Mouse (Mus musculus): ENCODE results near the gene Cers6. TPM values are rescaled to one million over a fixed set of nuclear protein-coding genes. Genes with fewer than 3 reads are reported as not detected.

Cers6 gene
- polyA plus RNA-seq, 1 experiment, result 3.2 TPM

DNA sequence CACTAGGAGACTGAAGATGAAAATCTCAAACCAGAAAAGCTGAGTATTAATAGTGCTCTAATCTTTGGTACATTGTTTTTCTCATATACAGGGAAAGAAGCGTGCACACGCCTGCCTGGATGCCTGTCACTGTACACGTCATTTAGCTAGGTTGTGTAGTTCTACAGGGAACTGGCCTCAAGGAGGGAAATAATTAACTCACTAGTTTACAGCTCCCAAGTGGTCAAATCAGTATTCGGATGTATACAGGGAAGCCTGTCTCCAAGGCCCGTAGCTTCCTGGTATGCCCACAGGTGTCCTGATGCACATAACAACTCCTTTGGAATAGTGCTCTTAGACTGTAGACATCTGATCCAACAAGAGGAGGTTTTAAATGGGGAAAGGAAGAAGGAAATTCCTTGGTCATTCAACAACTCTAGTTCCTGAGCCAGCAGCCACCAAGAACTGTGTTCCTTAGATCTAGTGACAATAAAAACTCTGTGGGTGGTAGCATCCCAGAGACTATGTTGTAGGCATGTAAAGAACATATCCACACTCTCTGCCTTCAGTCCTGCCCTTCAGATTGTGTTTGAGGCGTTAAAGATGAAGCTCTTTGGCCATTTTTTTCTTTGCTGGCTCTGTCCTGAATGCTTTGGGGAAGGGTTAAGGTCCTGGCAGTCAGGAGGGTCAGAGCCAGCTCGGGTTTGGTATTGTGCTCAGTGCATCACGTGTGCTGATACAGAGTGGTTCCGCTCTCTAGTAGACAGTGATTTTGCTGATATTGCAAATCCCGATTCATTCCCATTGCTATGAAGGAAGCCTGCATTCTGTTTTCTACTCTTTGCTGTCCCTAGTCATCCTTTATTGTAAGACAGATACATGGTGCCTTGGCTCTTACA is 65.9 kb downstream of the Cers6 start:
- Histone ChIP-seq H3K4me1 (ENCODE audit: control insufficient read depth, insufficient read depth, low read length) (peaks cover 3% of the 10 kb centered on the region), H3K36me3 (ENCODE audit: control insufficient read depth, insufficient read depth, low read length) (no peaks in the 10 kb centered on the region), H3K27ac (ENCODE audit: control insufficient read depth, insufficient read depth, low read depth, low read length) (no peak overlapping the region), H3K27me3 (ENCODE audit: control insufficient read depth, insufficient read depth, low read length) (no peaks in the 10 kb centered on the region), H3K4me3 (ENCODE audit: control insufficient read depth, low read depth, low read length) (no peak overlapping the region)
- TF ChIP-seq POLR2A (IDR thresholded peaks at IDR 0.05; ENCODE audit: control insufficient read depth, low read depth, low read length) (no peak), CTCF (IDR thresholded peaks at IDR 0.05; ENCODE audit: control insufficient read depth, insufficient read depth, insufficient replicate concordance, low read depth, low read length) (no peak)

DNA sequence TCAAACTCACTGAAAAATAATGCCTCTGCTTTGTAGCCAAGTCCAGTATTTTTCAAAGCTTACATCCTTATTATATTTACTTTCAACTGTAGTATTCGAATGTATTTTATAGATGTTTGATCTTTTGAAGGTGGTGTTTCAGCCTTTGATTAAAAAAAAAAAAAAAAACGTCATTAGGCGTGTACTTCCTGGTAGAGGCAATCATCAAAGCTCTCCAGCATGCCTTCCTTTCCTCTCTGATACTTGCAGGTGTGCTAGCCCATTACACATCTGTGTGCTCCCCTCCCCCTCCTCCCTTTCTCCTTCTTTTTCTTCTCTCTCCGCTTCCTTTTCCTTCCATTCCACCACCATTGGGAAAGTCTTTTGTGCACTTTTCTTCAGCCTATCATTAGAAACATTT is 71.0 kb downstream of the Cers6 start:
- H3K4me1 ChIP-seq (ENCODE audit: control insufficient read depth, insufficient read depth, low read length), result no peaks in the 10 kb centered on the region
- no peak overlapping the region for H3K27ac ChIP-seq (ENCODE audit: control insufficient read depth, insufficient read depth, low read depth, low read length)
- TF ChIP-seq CTCF (IDR thresholded peaks at IDR 0.05; ENCODE audit: control insufficient read depth, insufficient read depth, insufficient replicate concordance, low read depth, low read length) (no peak), POLR2A (IDR thresholded peaks at IDR 0.05; ENCODE audit: control insufficient read depth, low read depth, low read length) (no peak)
- H3K36me3 ChIP-seq (ENCODE audit: control insufficient read depth, insufficient read depth, low read length), result no peaks in the 10 kb centered on the region
- H3K4me3 ChIP-seq (ENCODE audit: control insufficient read depth, low read depth, low read length), result no peak overlapping the region
- H3K27me3 ChIP-seq (ENCODE audit: control insufficient read depth, insufficient read depth, low read length), result no peaks in the 10 kb centered on the region

DNA sequence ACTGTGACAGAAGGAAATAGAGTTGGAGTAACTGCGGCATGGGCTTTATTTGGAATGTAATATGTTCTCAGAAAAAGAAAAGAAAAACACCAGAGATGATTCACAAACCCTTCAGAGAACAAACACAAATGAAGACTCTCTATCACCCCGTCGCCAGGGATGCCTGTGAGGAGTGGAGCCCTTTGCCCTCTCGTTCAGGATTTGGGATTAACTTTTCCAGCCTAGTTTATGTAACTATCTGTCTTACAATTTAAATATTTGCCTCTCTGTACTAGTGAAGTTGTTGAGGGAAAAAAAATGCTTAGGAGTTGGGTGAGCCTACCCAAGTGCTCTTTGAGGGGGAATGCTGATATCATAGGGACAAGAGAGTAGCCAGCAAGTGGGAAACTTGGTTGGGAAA is 71.4 kb downstream of the Cers6 start:
- H3K4me3 ChIP-seq (ENCODE audit: control insufficient read depth, low read depth, low read length), result no peak overlapping the region
- no peaks in the 10 kb centered on the region for H3K36me3 ChIP-seq (ENCODE audit: control insufficient read depth, insufficient read depth, low read length)
- no peaks in the 10 kb centered on the region for H3K4me1 ChIP-seq (ENCODE audit: control insufficient read depth, insufficient read depth, low read length)
- H3K27me3 ChIP-seq (ENCODE audit: control insufficient read depth, insufficient read depth, low read length), result no peaks in the 10 kb centered on the region
- TF ChIP-seq CTCF (IDR thresholded peaks at IDR 0.05; ENCODE audit: control insufficient read depth, insufficient read depth, insufficient replicate concordance, low read depth, low read length) (no peak), POLR2A (IDR thresholded peaks at IDR 0.05; ENCODE audit: control insufficient read depth, low read depth, low read length) (no peak)
- H3K27ac ChIP-seq (ENCODE audit: control insufficient read depth, insufficient read depth, low read depth, low read length), result no peak overlapping the region

GRCm38 (mm10) chr2:68934651-68935050 is 73.4 kb downstream of the Cers6 start:
- no peaks in the 10 kb centered on the region for H3K27me3 ChIP-seq (ENCODE audit: control insufficient read depth, insufficient read depth, low read length)
- H3K4me1 ChIP-seq (ENCODE audit: control insufficient read depth, insufficient read depth, low read length), result no peaks in the 10 kb centered on the region
- no peak overlapping the region for H3K4me3 ChIP-seq (ENCODE audit: control insufficient read depth, low read depth, low read length)
- H3K27ac ChIP-seq (ENCODE audit: control insufficient read depth, insufficient read depth, low read depth, low read length), result no peak overlapping the region
- H3K36me3 ChIP-seq (ENCODE audit: control insufficient read depth, insufficient read depth, low read length), result no peaks in the 10 kb centered on the region
- no peak for TF ChIP-seq CTCF (IDR thresholded peaks at IDR 0.05; ENCODE audit: control insufficient read depth, insufficient read depth, insufficient replicate concordance, low read depth, low read length)
- no peak for TF ChIP-seq POLR2A (IDR thresholded peaks at IDR 0.05; ENCODE audit: control insufficient read depth, low read depth, low read length)

GRCm38 (mm10) chr2:68935721-68936294 is 74.6 kb downstream of the Cers6 start:
- H3K4me3 ChIP-seq (ENCODE audit: control insufficient read depth, low read depth, low read length), result no peak overlapping the region
- no peaks in the 10 kb centered on the region for H3K36me3 ChIP-seq (ENCODE audit: control insufficient read depth, insufficient read depth, low read length)
- no peaks in the 10 kb centered on the region for H3K27me3 ChIP-seq (ENCODE audit: control insufficient read depth, insufficient read depth, low read length)
- TF ChIP-seq CTCF (IDR thresholded peaks at IDR 0.05; ENCODE audit: control insufficient read depth, insufficient read depth, insufficient replicate concordance, low read depth, low read length) (no peak), POLR2A (IDR thresholded peaks at IDR 0.05; ENCODE audit: control insufficient read depth, low read depth, low read length) (no peak)
- H3K4me1 ChIP-seq (ENCODE audit: control insufficient read depth, insufficient read depth, low read length), result no peaks in the 10 kb centered on the region
- H3K27ac ChIP-seq (ENCODE audit: control insufficient read depth, insufficient read depth, low read depth, low read length), result no peak overlapping the region

- Histone ChIP-seq H3K4me1 (ENCODE audit: control insufficient read depth, insufficient read depth, low read length) (no peaks in the 10 kb centered on the region), H3K4me3 (ENCODE audit: control insufficient read depth, low read depth, low read length) (no peak overlapping the region), H3K36me3 (ENCODE audit: control insufficient read depth, insufficient read depth, low read length) (no peaks in the 10 kb centered on the region), H3K27me3 (ENCODE audit: control insufficient read depth, insufficient read depth, low read length) (no peaks in the 10 kb centered on the region), H3K27ac (ENCODE audit: control insufficient read depth, insufficient read depth, low read depth, low read length) (no peak overlapping the region)
- TF ChIP-seq POLR2A (IDR thresholded peaks at IDR 0.05; ENCODE audit: control insufficient read depth, low read depth, low read length) (no peak), CTCF (IDR thresholded peaks at IDR 0.05; ENCODE audit: control insufficient read depth, insufficient read depth, insufficient replicate concordance, low read depth, low read length) (no peak)
Observed at GRCm38 (mm10) chr2:68936773-68937172, 75.5 kb downstream of the Cers6 start.

- no peak overlapping the region for H3K27ac ChIP-seq (ENCODE audit: control insufficient read depth, insufficient read depth, low read depth, low read length)
- H3K4me1 ChIP-seq (ENCODE audit: control insufficient read depth, insufficient read depth, low read length), result no peaks in the 10 kb centered on the region
- H3K4me3 ChIP-seq (ENCODE audit: control insufficient read depth, low read depth, low read length), result no peak overlapping the region
- no peaks in the 10 kb centered on the region for H3K27me3 ChIP-seq (ENCODE audit: control insufficient read depth, insufficient read depth, low read length)
- H3K36me3 ChIP-seq (ENCODE audit: control insufficient read depth, insufficient read depth, low read length), result no peaks in the 10 kb centered on the region
- TF ChIP-seq CTCF (IDR thresholded peaks at IDR 0.05; ENCODE audit: control insufficient read depth, insufficient read depth, insufficient replicate concordance, low read depth, low read length) (no peak), POLR2A (IDR thresholded peaks at IDR 0.05; ENCODE audit: control insufficient read depth, low read depth, low read length) (no peak)
Observed at GRCm38 (mm10) chr2:68937833-68938232, 76.6 kb downstream of the Cers6 start.
